Mouse (Mus musculus): ENCODE data around the gene H2-DMb2. TPM values are rescaled to one million over a fixed set of nuclear protein-coding genes. Genes with fewer than 3 reads are reported as not detected.
A peak's percentile ranks its signal among the peaks of the same experiment; 100 is the strongest.

The H2-DMb2 gene
- polyA plus RNA-seq, 1 experiment from 2014 or later, result 0.39 TPM

DNA sequence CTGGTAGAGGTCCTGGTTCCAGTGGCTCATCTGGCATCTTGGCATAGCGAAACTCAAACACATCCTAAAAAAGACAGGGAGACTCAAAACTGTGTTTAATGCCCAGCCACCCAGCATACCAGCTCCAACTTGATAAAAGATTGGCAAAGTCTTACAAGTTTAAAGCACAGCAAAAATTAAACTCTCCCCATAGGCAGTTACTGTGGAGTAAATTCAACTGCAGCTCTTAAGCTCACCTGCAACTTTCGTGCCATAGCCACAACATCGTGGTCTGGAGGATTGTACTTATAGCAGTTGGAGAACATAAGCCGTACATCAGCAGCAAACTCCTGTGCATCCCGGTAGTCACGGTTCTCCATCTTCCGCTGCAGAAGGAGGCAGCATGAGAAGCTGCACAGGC lies 29.0 kb upstream of the H2-DMb2 start:
- H3K4me2 ChIP-seq (ENCODE audit: low read depth, low read length), result no peak overlapping the region
- no peak overlapping the region for H3K27ac ChIP-seq (replicated peaks; ENCODE audit: low read depth, low read length)
- H3K9ac ChIP-seq (ENCODE audit: low read depth, low read length), result no peak overlapping the region
- 94% methylated on average over 7 of the region's 7 CpGs for WGBS
- no peaks in the 10 kb centered on the region for H3K9me3 ChIP-seq (ENCODE audit: control insufficient read depth, low read length)
- H3K4me1 ChIP-seq (ENCODE audit: control insufficient read depth, insufficient read depth, low read length), result peaks cover 7% of the 10 kb centered on the region; the same call in 1 of the 2 replicates
- H3K27me3 ChIP-seq (replicated peaks; ENCODE audit: control insufficient read depth, insufficient read depth, low read length), result no peaks in the 10 kb centered on the region
- H3K4me3 ChIP-seq (ENCODE audit: low read depth, low read length), result no peak overlapping the region
- no peak for ATAC-seq (ENCODE audit: low read depth)
- DNase-seq (ENCODE audit: low spot score), result no peak
- peaks cover 98% of the 10 kb centered on the region for H3K36me3 ChIP-seq (ENCODE audit: control insufficient read depth, insufficient read depth, low read length)

DNA sequence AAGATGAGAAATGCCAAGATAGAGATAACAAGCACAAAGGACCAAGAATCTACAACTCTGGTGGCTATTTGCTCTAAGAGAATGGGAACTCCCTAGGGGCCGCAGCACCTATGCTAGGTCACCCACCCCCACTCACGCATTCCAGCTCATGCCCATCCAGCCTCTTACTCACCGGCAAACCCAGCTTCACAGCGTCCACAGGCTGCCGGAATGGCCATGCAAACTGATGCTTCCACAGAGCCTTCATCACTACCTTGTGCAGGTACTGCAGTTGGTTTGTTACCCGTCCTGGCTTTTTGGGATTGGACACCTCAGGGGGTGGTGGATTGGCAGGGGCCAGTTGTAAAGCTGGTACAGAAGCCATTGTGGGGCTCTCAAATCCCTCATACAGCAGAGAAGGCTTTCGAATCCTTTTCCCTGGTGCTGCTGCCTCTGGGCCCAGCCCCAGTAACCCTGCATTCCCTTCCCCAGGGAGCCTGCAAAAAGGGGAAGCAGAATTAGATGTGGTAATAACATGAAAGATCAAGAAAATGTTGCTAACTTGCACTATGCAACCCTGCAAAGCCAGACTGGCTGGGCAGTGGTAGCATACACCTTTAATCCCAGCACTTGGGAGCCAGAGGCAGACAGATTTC lies 26.3 kb upstream of the H2-DMb2 start:
- WGBS, result 21% methylated on average over 6 of the region's 7 CpGs
- Histone ChIP-seq H3K27ac (replicated peaks; ENCODE audit: low read depth, low read length) (no peak overlapping the region), H3K4me3 (ENCODE audit: low read depth, low read length) (peak overlapping the region; percentile 92), H3K4me2 (ENCODE audit: low read depth, low read length) (peak overlapping the region; percentile 81), H3K36me3 (ENCODE audit: control insufficient read depth, insufficient read depth, low read length) (peaks cover 73% of the 10 kb centered on the region), H3K4me1 (ENCODE audit: control insufficient read depth, insufficient read depth, low read length) (peaks cover 7% of the 10 kb centered on the region; the same call in 1 of the 2 replicates), H3K9ac (ENCODE audit: low read depth, low read length) (peak overlapping the region; percentile 85), H3K27me3 (replicated peaks; ENCODE audit: control insufficient read depth, insufficient read depth, low read length) (no peaks in the 10 kb centered on the region), H3K9me3 (ENCODE audit: control insufficient read depth, low read length) (no peaks in the 10 kb centered on the region)
- DNase-seq (ENCODE audit: low spot score) (no peak), ATAC-seq (ENCODE audit: low read depth) (no peak)

DNA sequence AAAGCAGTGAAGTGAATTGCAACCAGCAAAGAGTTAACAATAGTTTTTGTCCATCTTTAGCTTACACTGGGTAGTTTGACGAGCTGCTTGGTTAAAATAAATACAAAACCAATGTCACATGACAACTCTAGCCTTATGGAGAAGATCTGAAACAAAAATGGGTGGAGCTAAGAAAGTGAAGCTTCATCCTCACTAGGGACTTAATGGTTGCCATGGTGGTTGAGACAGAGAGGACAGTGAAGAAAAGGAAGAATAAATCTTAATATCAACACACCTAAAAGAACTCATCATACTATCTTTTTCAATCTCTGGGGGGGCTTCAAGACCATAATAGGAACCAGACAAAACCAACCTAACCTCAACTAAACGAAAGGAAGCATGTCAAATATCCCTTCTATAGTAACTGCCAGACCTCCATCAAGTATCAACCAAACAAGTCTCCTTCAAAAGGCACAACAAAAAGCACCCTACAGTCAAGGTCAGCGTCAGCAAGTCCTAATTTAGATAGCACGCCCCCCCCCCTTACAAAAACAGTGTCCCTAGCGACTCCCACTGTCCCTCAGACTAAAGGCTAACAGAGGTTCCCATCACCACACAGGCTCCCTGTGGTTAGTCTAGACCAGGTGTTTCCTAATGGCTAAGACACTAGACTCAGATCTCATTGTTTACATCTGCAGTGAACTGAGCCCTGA lies 25.5 kb upstream of the H2-DMb2 start:
- peak overlapping the region; percentile 85 for H3K9ac ChIP-seq (ENCODE audit: low read depth, low read length)
- H3K9me3 ChIP-seq (ENCODE audit: control insufficient read depth, low read length), result no peaks in the 10 kb centered on the region
- H3K4me2 ChIP-seq (ENCODE audit: low read depth, low read length), result peak overlapping the region; percentile 81
- H3K4me3 ChIP-seq (ENCODE audit: low read depth, low read length), result peak overlapping the region; percentile 92
- no peaks in the 10 kb centered on the region for H3K27me3 ChIP-seq (replicated peaks; ENCODE audit: control insufficient read depth, insufficient read depth, low read length)
- DNase-seq (ENCODE audit: low spot score) (peak; percentile 39), ATAC-seq (ENCODE audit: low read depth) (no peak)
- H3K27ac ChIP-seq (replicated peaks; ENCODE audit: low read depth, low read length), result no peak overlapping the region
- 2% methylated on average over 4 of the region's 5 CpGs for WGBS
- peaks cover 66% of the 10 kb centered on the region for H3K36me3 ChIP-seq (ENCODE audit: control insufficient read depth, insufficient read depth, low read length)
- peaks cover 7% of the 10 kb centered on the region; the same call in 1 of the 2 replicates for H3K4me1 ChIP-seq (ENCODE audit: control insufficient read depth, insufficient read depth, low read length)

DNA sequence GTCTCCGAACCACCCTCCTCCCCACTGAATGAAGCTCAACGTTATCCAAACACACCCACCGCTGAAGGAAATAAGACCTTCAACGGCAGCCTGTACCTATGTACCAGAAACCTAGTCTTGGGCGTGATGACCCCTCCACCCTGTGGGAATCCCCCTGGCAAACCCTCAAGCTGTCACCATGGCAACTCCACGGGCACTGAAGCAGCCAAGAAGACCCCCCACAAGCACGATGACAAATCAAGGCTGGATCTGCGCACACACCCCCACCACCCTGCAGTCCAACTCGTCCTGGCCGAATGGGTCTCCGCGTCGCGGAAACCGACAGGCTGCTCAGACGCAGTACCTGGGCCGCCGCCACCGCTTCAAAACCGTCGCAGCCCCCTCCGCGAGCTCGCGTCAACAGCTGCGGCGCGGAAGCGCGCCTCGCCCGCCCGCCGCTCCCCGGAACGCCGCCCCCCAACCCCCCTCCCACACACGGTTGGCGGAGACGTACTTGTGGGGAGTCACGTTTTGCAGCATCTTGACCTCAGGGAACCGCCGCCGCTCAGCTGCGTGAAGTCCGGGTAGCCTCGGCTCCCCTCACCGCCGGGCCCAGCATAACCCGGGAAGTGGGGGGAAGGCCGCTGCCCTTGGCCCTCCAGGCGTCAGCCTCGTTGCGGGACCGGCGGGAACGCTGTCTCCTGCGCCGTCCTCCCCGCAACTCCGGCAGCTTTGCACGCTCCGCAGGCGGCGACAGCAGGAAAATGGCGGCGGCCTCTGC lies 24.8 kb upstream of the H2-DMb2 start:
- Histone ChIP-seq H3K4me2 (ENCODE audit: low read depth, low read length) (peak overlapping the region; percentile 81), H3K9me3 (ENCODE audit: control insufficient read depth, low read length) (no peaks in the 10 kb centered on the region), H3K36me3 (ENCODE audit: control insufficient read depth, insufficient read depth, low read length) (peaks cover 59% of the 10 kb centered on the region), H3K9ac (ENCODE audit: low read depth, low read length) (peak overlapping the region; percentile 85), H3K4me1 (ENCODE audit: control insufficient read depth, insufficient read depth, low read length) (peaks cover 7% of the 10 kb centered on the region; the same call in 1 of the 2 replicates), H3K27ac (replicated peaks; ENCODE audit: low read depth, low read length) (peak overlapping the region; percentile 83), H3K27me3 (replicated peaks; ENCODE audit: control insufficient read depth, insufficient read depth, low read length) (no peaks in the 10 kb centered on the region), H3K4me3 (ENCODE audit: low read depth, low read length) (peak overlapping the region; percentile 92)
- under 1% methylated on average over 24 of the region's 67 CpGs for WGBS
- DNase-seq (ENCODE audit: low spot score) (peak; percentile 32), ATAC-seq (ENCODE audit: low read depth) (no peak)

DNA sequence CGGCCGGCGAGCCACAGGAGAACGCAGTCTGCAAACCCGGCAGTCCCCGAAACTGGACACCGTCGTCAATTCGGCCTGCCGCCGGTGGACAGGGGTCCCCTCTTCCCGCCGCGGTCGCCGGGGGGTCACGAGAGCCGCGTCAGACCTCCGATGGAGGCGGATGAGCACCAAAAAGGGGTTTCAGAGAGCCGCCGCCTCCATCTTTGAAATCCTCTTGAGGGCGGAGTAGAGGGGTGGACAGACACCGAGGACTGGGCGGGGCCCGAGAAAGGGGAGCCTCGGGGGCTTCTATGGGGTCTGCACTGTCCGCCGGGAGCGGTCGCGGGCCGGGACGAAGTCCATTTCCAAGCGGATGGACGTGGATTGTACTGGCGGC lies 24.2 kb upstream of the H2-DMb2 start:
- no peaks in the 10 kb centered on the region for H3K27me3 ChIP-seq (replicated peaks; ENCODE audit: control insufficient read depth, insufficient read depth, low read length)
- WGBS, result 5% methylated on average over 28 of the region's 38 CpGs
- ATAC-seq (ENCODE audit: low read depth) (peak; percentile 18; the same call in 1 of the 2 replicates), DNase-seq (ENCODE audit: low spot score) (no peak)
- peak overlapping the region; percentile 81 for H3K4me2 ChIP-seq (ENCODE audit: low read depth, low read length)
- peak overlapping the region; percentile 83 for H3K27ac ChIP-seq (replicated peaks; ENCODE audit: low read depth, low read length)
- no peaks in the 10 kb centered on the region for H3K9me3 ChIP-seq (ENCODE audit: control insufficient read depth, low read length)
- peaks cover 12% of the 10 kb centered on the region for H3K4me1 ChIP-seq (ENCODE audit: control insufficient read depth, insufficient read depth, low read length)
- H3K9ac ChIP-seq (ENCODE audit: low read depth, low read length), result peak overlapping the region; percentile 85
- peaks cover 53% of the 10 kb centered on the region for H3K36me3 ChIP-seq (ENCODE audit: control insufficient read depth, insufficient read depth, low read length)
- H3K4me3 ChIP-seq (ENCODE audit: low read depth, low read length), result peak overlapping the region; percentile 92

DNA sequence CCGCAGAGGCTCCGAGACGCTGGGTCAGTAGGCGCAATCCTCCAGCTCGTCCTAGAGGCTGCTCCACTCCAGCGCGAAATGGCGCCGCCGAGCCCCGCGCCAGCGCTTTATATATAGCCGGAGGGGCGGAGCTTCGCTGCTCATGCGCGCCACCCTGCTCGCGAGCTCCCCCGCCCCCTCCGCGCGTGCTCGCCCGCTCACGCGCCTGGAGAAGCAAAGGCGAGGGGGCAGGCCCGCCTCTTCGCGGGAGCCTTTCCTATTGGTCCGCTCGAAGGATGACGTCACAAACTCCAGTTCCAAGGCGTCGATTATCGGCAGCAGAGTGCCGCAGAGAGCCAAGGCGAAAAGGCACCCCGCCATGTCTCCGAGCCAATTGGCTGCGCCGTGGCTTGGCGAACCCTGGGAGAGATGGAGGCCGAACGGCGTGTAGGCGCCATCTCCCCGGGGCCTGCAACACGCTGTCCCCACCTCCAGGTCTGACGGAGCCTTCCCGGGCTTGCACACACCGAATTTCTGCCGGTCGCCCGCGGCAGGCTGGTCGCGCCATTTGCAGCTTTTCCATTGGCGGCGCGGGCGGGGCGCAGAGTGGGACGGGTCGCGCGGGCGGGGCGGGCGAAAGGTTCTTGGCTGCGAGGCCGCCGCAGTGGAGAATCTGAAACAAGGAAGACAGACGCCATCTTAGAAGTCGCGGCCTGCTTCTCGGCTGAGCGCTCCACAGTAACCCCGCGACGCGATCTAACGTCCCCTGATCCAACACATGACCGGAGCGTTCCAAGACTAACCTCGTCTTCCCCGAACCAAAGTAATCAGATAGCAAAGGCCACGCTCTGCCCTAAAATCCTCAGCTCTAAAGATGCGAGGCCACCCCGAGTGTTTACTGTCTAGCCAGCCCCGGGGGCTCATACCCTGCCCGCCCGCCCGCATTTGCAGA lies 23.6 kb upstream of the H2-DMb2 start, which contains the start of gene H2-DMa:
H2-DMa (plus strand) TSS at position 293 of the 931 bp plus-strand sequence.
- no peaks in the 10 kb centered on the region for H3K9me3 ChIP-seq (ENCODE audit: control insufficient read depth, low read length)
- H3K9ac ChIP-seq (ENCODE audit: low read depth, low read length), result peak within 1 kb of the TSS; percentile 98
- peaks cover 15% of the 10 kb centered on the region for H3K4me1 ChIP-seq (ENCODE audit: control insufficient read depth, insufficient read depth, low read length)
- H3K27me3 ChIP-seq (replicated peaks; ENCODE audit: control insufficient read depth, insufficient read depth, low read length), result no peaks in the 10 kb centered on the region
- under 1% methylated on average over 66 of the region's 96 CpGs for WGBS
- ATAC-seq (ENCODE audit: low read depth) (peak; percentile 77), DNase-seq (ENCODE audit: low spot score) (peak; percentile 99)
- H3K36me3 ChIP-seq (ENCODE audit: control insufficient read depth, insufficient read depth, low read length), result peaks cover 46% of the 10 kb centered on the region
- peak within 1 kb of the TSS; percentile 90 for H3K4me2 ChIP-seq (ENCODE audit: low read depth, low read length)
- H3K27ac ChIP-seq (replicated peaks; ENCODE audit: low read depth, low read length), result peak within 1 kb of the TSS; percentile 99
- peak within 1 kb of the TSS; percentile 92 for H3K4me3 ChIP-seq (ENCODE audit: low read depth, low read length)

DNA sequence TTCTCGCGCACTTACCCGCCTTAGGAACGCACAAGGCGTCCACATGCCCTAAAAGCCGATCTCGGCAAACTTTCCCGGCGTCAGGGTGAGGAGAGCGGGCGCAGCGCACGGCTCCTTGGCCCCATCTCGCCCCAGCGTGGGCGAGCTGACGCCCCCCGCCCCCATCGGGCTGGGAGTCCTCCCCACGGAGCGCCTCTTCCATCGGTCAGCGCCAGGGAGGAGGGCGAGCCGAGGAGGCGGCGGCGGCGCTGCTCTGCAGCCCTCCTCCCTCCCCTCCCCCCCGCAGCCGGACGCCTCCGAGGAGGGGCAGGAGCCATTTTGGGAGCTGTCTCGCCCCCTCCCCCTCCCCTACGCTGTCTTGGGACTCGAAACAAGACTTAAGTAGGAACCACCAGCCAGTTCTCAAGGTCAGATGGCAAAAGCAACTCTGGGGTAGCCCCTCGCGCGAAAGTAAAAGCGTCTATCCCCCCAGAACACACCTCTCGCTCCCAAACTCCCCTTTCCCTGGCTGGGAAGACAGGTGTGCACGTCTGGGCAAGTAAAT lies 22.9 kb upstream of the H2-DMb2 start:
- H3K4me2 ChIP-seq (ENCODE audit: low read depth, low read length), result peak overlapping the region; percentile 90

More for the DNA sequence above, 22.9 kb upstream of the H2-DMb2 start:
- Histone ChIP-seq H3K9ac (ENCODE audit: low read depth, low read length) (peak overlapping the region; percentile 98), H3K4me1 (ENCODE audit: control insufficient read depth, insufficient read depth, low read length) (peaks cover 21% of the 10 kb centered on the region), H3K4me3 (ENCODE audit: low read depth, low read length) (peak overlapping the region; percentile 92), H3K27me3 (replicated peaks; ENCODE audit: control insufficient read depth, insufficient read depth, low read length) (no peaks in the 10 kb centered on the region), H3K36me3 (ENCODE audit: control insufficient read depth, insufficient read depth, low read length) (peaks cover 39% of the 10 kb centered on the region), H3K27ac (replicated peaks; ENCODE audit: low read depth, low read length) (peak overlapping the region; percentile 99), H3K9me3 (ENCODE audit: control insufficient read depth, low read length) (no peaks in the 10 kb centered on the region)
- WGBS, result 1% methylated on average over 19 of the region's 42 CpGs
- peak; percentile 96 for DNase-seq (ENCODE audit: low spot score)
- ATAC-seq (ENCODE audit: low read depth), result peak; percentile 23

Data from embryonic facial prominence, embryonic 14.5 days (tissue).